Mouse (Mus musculus): Measurements from ENCODE around the gene Itsn1. TPM values are rescaled to one million over a fixed set of nuclear protein-coding genes. Genes with fewer than 3 reads are reported as not detected.

Gene Itsn1
- polyA plus RNA-seq, 1 experiment from 2014 or later = 23.3 TPM

- H3K9ac ChIP-seq = no peak overlapping the region
- no peaks in the 10 kb centered on the region for H3K4me1 ChIP-seq
- no peak overlapping the region for H3K27ac ChIP-seq (replicated peaks)
- no peaks in the 10 kb centered on the region for H3K9me3 ChIP-seq (replicated peaks)
- H3K27me3 ChIP-seq = no peaks in the 10 kb centered on the region
- H3K36me3 ChIP-seq = peaks cover 64% of the 10 kb centered on the region
- ATAC-seq (ENCODE audit: insufficient number of reproducible peaks, low FRiP score, low TSS enrichment, low read depth) = no peak
- no peak overlapping the region for H3K4me3 ChIP-seq (replicated peaks)
- 71% methylated on average over 3 of the region's 3 CpGs for WGBS
- no peak overlapping the region for H3K4me2 ChIP-seq (replicated peaks)
Observed at GRCm38 (mm10) chr16:91702771-91703188, 26.3 kb upstream of the Itsn1 start.

- no peak overlapping the region for H3K4me2 ChIP-seq (replicated peaks)
- ATAC-seq (ENCODE audit: insufficient number of reproducible peaks, low FRiP score, low TSS enrichment, low read depth) = no peak
- no peak overlapping the region for H3K4me3 ChIP-seq (replicated peaks)
- H3K27ac ChIP-seq (replicated peaks) = no peak overlapping the region
- 77% methylated on average over 14 of the region's 14 CpGs for WGBS
- no peaks in the 10 kb centered on the region for H3K9me3 ChIP-seq (replicated peaks)
- H3K9ac ChIP-seq = no peak overlapping the region
- H3K36me3 ChIP-seq = peaks cover 61% of the 10 kb centered on the region
- H3K4me1 ChIP-seq = no peaks in the 10 kb centered on the region
- H3K27me3 ChIP-seq = no peaks in the 10 kb centered on the region
Observed at GRCm38 (mm10) chr16:91704603-91705340, 24.3 kb upstream of the Itsn1 start.

- no peak for ATAC-seq (ENCODE audit: insufficient number of reproducible peaks, low FRiP score, low TSS enrichment, low read depth)
- H3K4me3 ChIP-seq (replicated peaks) = no peak overlapping the region
- H3K9me3 ChIP-seq (replicated peaks) = no peaks in the 10 kb centered on the region
- WGBS = 84% methylated on average over 7 of the region's 7 CpGs
- peaks cover 68% of the 10 kb centered on the region for H3K36me3 ChIP-seq
- H3K27ac ChIP-seq (replicated peaks) = no peak overlapping the region
- no peak overlapping the region for H3K9ac ChIP-seq
- H3K4me1 ChIP-seq = no peaks in the 10 kb centered on the region
- H3K4me2 ChIP-seq (replicated peaks) = no peak overlapping the region
- H3K27me3 ChIP-seq = no peaks in the 10 kb centered on the region
Observed at GRCm38 (mm10) chr16:91710241-91710640, 18.8 kb upstream of the Itsn1 start.

- no peak for ATAC-seq (ENCODE audit: insufficient number of reproducible peaks, low FRiP score, low TSS enrichment, low read depth)
- no peak overlapping the region for H3K4me3 ChIP-seq (replicated peaks)
- peaks cover 44% of the 10 kb centered on the region for H3K36me3 ChIP-seq
- no peaks in the 10 kb centered on the region for H3K4me1 ChIP-seq
- 78% methylated on average over 11 of the region's 11 CpGs for WGBS
- no peak overlapping the region for H3K9ac ChIP-seq
- no peak overlapping the region for H3K27ac ChIP-seq (replicated peaks)
- no peaks in the 10 kb centered on the region for H3K9me3 ChIP-seq (replicated peaks)
- H3K27me3 ChIP-seq = no peaks in the 10 kb centered on the region
- H3K4me2 ChIP-seq (replicated peaks) = no peak overlapping the region
Observed at GRCm38 (mm10) chr16:91716927-91717349, 12.1 kb upstream of the Itsn1 start.

- ATAC-seq (ENCODE audit: insufficient number of reproducible peaks, low FRiP score, low TSS enrichment, low read depth) = no peak
- H3K4me2 ChIP-seq (replicated peaks) = no peak overlapping the region
- no peaks in the 10 kb centered on the region for H3K9me3 ChIP-seq (replicated peaks)
- 83% methylated on average over 4 of the region's 4 CpGs for WGBS
- H3K36me3 ChIP-seq = peaks cover 44% of the 10 kb centered on the region
- no peak overlapping the region for H3K9ac ChIP-seq
- no peaks in the 10 kb centered on the region for H3K4me1 ChIP-seq
- H3K27me3 ChIP-seq = no peaks in the 10 kb centered on the region
- no peak overlapping the region for H3K27ac ChIP-seq (replicated peaks)
- no peak overlapping the region for H3K4me3 ChIP-seq (replicated peaks)
Observed at GRCm38 (mm10) chr16:91717399-91717798, 11.7 kb upstream of the Itsn1 start.

GRCm38 (mm10) chr16:91724247-91724646, 4.8 kb upstream of the Itsn1 start:
- H3K4me3 ChIP-seq (replicated peaks) = no peak overlapping the region
- H3K4me2 ChIP-seq (replicated peaks) = no peak overlapping the region
- H3K4me1 ChIP-seq = peaks cover 10% of the 10 kb centered on the region
- H3K36me3 ChIP-seq = peaks cover 17% of the 10 kb centered on the region; the same call in 1 of the 2 replicates
- no peaks in the 10 kb centered on the region for H3K27me3 ChIP-seq
- no peak overlapping the region for H3K9ac ChIP-seq
- H3K9me3 ChIP-seq (replicated peaks) = no peaks in the 10 kb centered on the region
- WGBS = 48% methylated on average over 3 of the region's 3 CpGs
- no peak overlapping the region for H3K27ac ChIP-seq (replicated peaks)
- no peak for ATAC-seq (ENCODE audit: insufficient number of reproducible peaks, low FRiP score, low TSS enrichment, low read depth)

- Histone ChIP-seq H3K9me3 (replicated peaks) (no peaks in the 10 kb centered on the region), H3K4me3 (replicated peaks) (peak overlapping the region; percentile 87), H3K4me2 (replicated peaks) (peak overlapping the region; percentile 53), H3K4me1 (peaks cover 20% of the 10 kb centered on the region), H3K36me3 (0 out of 2 replicates have a peak, but pooled peaks cover 7% of the 10 kb centered on the region), H3K27ac (replicated peaks) (no peak overlapping the region), H3K9ac (0 out of 2 replicates have a peak overlapping the region, but pooled peaks have one; percentile 15), H3K27me3 (no peaks in the 10 kb centered on the region)
- 80% methylated on average over 15 of the region's 15 CpGs for WGBS
- ATAC-seq (ENCODE audit: insufficient number of reproducible peaks, low FRiP score, low TSS enrichment, low read depth) = no peak
Observed at GRCm38 (mm10) chr16:91727433-91727832, 1.6 kb upstream of the Itsn1 start.

- peak; percentile 96 for ATAC-seq (ENCODE audit: insufficient number of reproducible peaks, low FRiP score, low TSS enrichment, low read depth)
- Histone ChIP-seq H3K9me3 (replicated peaks) (no peaks in the 10 kb centered on the region), H3K36me3 (0 out of 2 replicates have a peak, but pooled peaks cover 7% of the 10 kb centered on the region), H3K27ac (replicated peaks) (peak within 1 kb of the TSS; percentile 97), H3K4me1 (peaks cover 20% of the 10 kb centered on the region), H3K4me2 (replicated peaks) (peak within 1 kb of the TSS; percentile 53), H3K27me3 (no peaks in the 10 kb centered on the region), H3K9ac (peak within 1 kb of the TSS; percentile 82), H3K4me3 (replicated peaks) (peak within 1 kb of the TSS; percentile 87)
- under 1% methylated on average over 46 of the region's 46 CpGs for WGBS
Observed at GRCm38 (mm10) chr16:91728123-91729065, 687 bp upstream of the Itsn1 start, which contains the start of gene Cryzl1. TSS of gene Cryzl1 (minus strand) at chr16:91728975.

GRCm38 (mm10) chr16:91729821-91730441, 850 bp downstream of the Itsn1 start:
- Histone ChIP-seq H3K36me3 (0 out of 2 replicates have a peak, but pooled peaks cover under 1% of the 10 kb centered on the region), H3K4me2 (replicated peaks) (peak overlapping the region; percentile 51), H3K27me3 (no peaks in the 10 kb centered on the region), H3K4me3 (replicated peaks) (peak overlapping the region; percentile 87), H3K27ac (replicated peaks) (peak overlapping the region; percentile 97), H3K9ac (peak overlapping the region; percentile 82), H3K4me1 (peaks cover 24% of the 10 kb centered on the region), H3K9me3 (replicated peaks) (no peaks in the 10 kb centered on the region)
- under 1% methylated on average over 44 of the region's 44 CpGs for WGBS
- ATAC-seq (ENCODE audit: insufficient number of reproducible peaks, low FRiP score, low TSS enrichment, low read depth) = no peak

GRCm38 (mm10) chr16:91730446-91730845, 1.4 kb downstream of the Itsn1 start:
- WGBS = under 1% methylated on average over 11 of the region's 11 CpGs
- Histone ChIP-seq H3K36me3 (no peaks in the 10 kb centered on the region), H3K9me3 (replicated peaks) (no peaks in the 10 kb centered on the region), H3K4me2 (replicated peaks) (peak overlapping the region; percentile 51), H3K27me3 (no peaks in the 10 kb centered on the region), H3K9ac (peak overlapping the region; percentile 82), H3K4me1 (peaks cover 27% of the 10 kb centered on the region), H3K4me3 (replicated peaks) (peak overlapping the region; percentile 87), H3K27ac (replicated peaks) (peak overlapping the region; percentile 97)
- no peak for ATAC-seq (ENCODE audit: insufficient number of reproducible peaks, low FRiP score, low TSS enrichment, low read depth)

- no peaks in the 10 kb centered on the region for H3K36me3 ChIP-seq
- peaks cover 21% of the 10 kb centered on the region for H3K4me1 ChIP-seq
- H3K27ac ChIP-seq (replicated peaks) = no peak overlapping the region
- H3K9ac ChIP-seq = no peak overlapping the region
- H3K4me2 ChIP-seq (replicated peaks) = no peak overlapping the region
- no peak for ATAC-seq (ENCODE audit: insufficient number of reproducible peaks, low FRiP score, low TSS enrichment, low read depth)
- no peak overlapping the region for H3K4me3 ChIP-seq (replicated peaks)
- no peaks in the 10 kb centered on the region for H3K27me3 ChIP-seq
- WGBS = 64% methylated on average over 2 of the region's 2 CpGs
- no peaks in the 10 kb centered on the region for H3K9me3 ChIP-seq (replicated peaks)
Observed at GRCm38 (mm10) chr16:91732816-91733215, 3.7 kb downstream of the Itsn1 start.
